Mouse (Mus musculus) midbrain, embryonic 12.5 days (tissue): ENCODE results near the gene Olfr130. TPM values are rescaled to one million over a fixed set of nuclear protein-coding genes. Genes with fewer than 3 reads are reported as not detected.

Experiments
- ATAC-seq: fragments of 200-750 bp; cut with Nextera tagmentation; 2 replicates; pipeline ENCODE4 v1.8.0; 2017; ENCODE audit warnings: low read depth, moderate TSS enrichment, moderate library complexity; ENCODE audit not compliant: low FRiP score
- H3K27ac ChIP-seq: fragments of 300-500 bp; sonication (generic); replicated peaks from 2 replicates; pipeline ENCODE4 v1.5.1; 2016; ENCODE audit warnings: mild to moderate bottlenecking
- H3K27me3 ChIP-seq: fragments of 300-500 bp; sonication (generic); 2 replicates; pipeline ENCODE4 v1.6.1; 2016; ENCODE audit warnings: mild to moderate bottlenecking
- H3K36me3 ChIP-seq: fragments of 300-500 bp; sonication (generic); 2 replicates; pipeline ENCODE4 v1.6.1; 2016
- H3K4me1 ChIP-seq: fragments of 300-500 bp; sonication (generic); 2 replicates; pipeline ENCODE4 v1.6.1; 2016
- H3K4me2 ChIP-seq: fragments of 300-500 bp; sonication (generic); replicated peaks from 2 replicates; pipeline ENCODE4 v1.6.1; 2016; ENCODE audit warnings: mild to moderate bottlenecking, moderate library complexity
- H3K4me3 ChIP-seq: fragments of 300-500 bp; sonication (generic); 2 replicates; pipeline ENCODE4 v1.5.1; 2016; ENCODE audit warnings: mild to moderate bottlenecking
- H3K9ac ChIP-seq: fragments of 300-500 bp; sonication (generic); replicated peaks from 2 replicates; pipeline ENCODE4 v1.6.1; 2016; ENCODE audit warnings: mild to moderate bottlenecking, moderate library complexity
- H3K9me3 ChIP-seq: fragments of 300-500 bp; sonication (generic); 2 replicates; pipeline ENCODE4 v1.6.1; 2016; ENCODE audit warnings: mild to moderate bottlenecking
- WGBS: fragments of 180-500 bp; shearing (Covaris S2); methylation state at CpG from one replicate; pipeline ENCODE4 v1.1.7; 2016; 5-methylcytosine and 5-hydroxymethylcytosine counted together
- polyA plus RNA-seq: library from polyadenylated mRNA; unstranded; fragments of >200 nt; fragmentation: Nextera tagmentation; extraction: Ambion mirVana; gene quantifications from 2 replicates; pipeline ENCODE4 v1.2.1, GENCODE M21; 2016

The Olfr130 gene
- polyA plus RNA-seq = not detected in 2 replicates

DNA sequence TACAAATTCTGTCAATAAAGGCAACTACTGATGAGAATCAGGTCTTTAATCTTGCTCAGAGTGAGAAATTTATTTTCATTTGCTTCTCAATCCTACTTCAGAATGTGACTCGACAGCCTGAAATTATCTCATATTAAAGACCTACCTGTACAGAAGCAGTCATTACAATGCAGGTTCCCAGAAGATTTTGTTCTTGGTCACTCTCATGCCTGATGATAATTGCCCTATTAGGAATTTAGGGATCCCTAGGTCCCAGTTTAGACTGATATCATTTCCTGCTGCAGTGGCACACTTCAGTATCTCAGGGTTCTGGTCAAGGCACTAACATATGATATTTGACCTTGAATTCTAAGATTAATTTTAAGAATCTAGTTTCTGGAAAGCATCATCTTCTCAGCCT lies at the start of gene Olfr130:
Gene Olfr130, plus strand, starts transcription at position 301 of the 400 bp plus-strand sequence.
- Histone ChIP-seq H3K27ac (no peak within 1 kb of the TSS), H3K27me3 (no peaks in the 10 kb centered on the region), H3K9ac (no peak within 1 kb of the TSS), H3K36me3 (no peaks in the 10 kb centered on the region), H3K4me2 (no peak within 1 kb of the TSS), H3K9me3 (no peaks in the 10 kb centered on the region), H3K4me3 (no peak within 1 kb of the TSS), H3K4me1 (no peaks in the 10 kb centered on the region)
- 95% methylated on average over 1 of the region's 1 CpGs for WGBS
- ATAC-seq = no peak

DNA sequence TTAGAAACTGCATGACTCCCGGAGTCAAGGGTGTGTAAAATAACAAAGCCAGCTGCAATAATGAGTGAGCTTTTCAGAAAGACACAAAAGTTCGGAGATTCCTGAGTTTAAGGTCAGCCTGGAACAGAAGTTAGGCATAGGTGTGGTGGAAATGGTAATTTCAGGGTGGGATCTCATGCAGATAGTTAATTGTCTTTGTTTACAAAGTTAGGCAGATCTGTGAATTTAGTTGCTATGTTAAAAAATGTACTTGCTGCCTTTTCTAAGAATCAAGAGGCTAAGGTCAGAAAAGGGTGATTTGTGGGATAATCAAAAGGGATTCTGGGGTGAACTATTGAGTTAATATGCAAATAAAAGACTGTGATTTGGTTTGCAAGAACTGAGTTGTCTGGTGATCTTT lies 47.4 kb upstream of the Olfr130 start:
- no peaks in the 10 kb centered on the region for H3K4me1 ChIP-seq
- no peaks in the 10 kb centered on the region for H3K27me3 ChIP-seq
- no peak overlapping the region for H3K27ac ChIP-seq
- no peak overlapping the region for H3K4me2 ChIP-seq
- no peak for ATAC-seq
- no peaks in the 10 kb centered on the region for H3K36me3 ChIP-seq
- H3K9ac ChIP-seq = no peak overlapping the region
- no peaks in the 10 kb centered on the region for H3K9me3 ChIP-seq
- 84% methylated on average over 2 of the region's 2 CpGs for WGBS
- no peak overlapping the region for H3K4me3 ChIP-seq

DNA sequence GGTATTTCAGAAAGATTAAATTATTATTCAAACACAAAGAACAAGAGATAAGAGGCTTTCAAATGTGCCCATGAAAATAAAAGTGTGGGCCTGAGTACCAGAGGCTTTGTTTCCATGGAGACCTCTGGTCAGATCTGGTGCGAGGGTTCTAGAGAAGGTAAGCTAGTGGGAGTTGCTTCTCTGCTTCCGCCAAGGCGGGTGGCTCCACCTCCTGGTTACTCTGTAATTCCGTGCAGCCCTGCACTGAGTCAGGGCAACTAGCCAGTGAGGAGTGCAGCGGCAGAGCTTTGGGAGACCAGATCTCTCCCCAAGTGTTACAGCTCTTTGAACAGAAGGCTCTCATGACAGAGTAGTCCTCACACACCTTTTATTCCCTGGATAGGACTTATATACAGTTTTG lies 37.4 kb upstream of the Olfr130 start:
- WGBS = 21% methylated on average over 5 of the region's 5 CpGs
- Histone ChIP-seq H3K9ac (no peak overlapping the region), H3K27ac (no peak overlapping the region), H3K27me3 (no peaks in the 10 kb centered on the region), H3K4me3 (no peak overlapping the region), H3K9me3 (no peaks in the 10 kb centered on the region), H3K36me3 (no peaks in the 10 kb centered on the region), H3K4me2 (no peak overlapping the region), H3K4me1 (no peaks in the 10 kb centered on the region)
- ATAC-seq = no peak

DNA sequence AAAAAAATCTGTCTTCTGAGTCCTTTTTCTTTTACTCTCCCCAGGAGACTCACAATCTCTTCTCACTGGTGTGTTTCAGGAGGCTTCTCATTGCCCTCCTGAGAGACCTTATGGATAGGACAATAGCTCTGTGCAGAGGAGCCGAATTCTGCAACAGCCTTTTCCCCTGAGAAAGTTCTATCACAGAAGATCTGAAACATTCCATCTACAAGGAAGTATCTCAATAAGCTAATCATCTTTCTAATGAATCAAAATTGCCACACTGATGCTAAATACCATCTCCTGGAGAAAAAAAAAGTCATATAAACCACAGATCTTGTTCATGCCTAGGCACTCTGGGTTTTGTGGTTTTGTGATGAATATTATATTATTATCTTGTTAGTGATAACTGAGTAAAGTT lies 3.7 kb upstream of the Olfr130 start, which contains the start of gene Olfr129:
Gene Olfr129, minus strand, starts transcription at position 101 of the 400 bp plus-strand sequence.
- 74% methylated on average over 1 of the region's 1 CpGs for WGBS
- no peak within 1 kb of the TSS for H3K4me3 ChIP-seq
- H3K27me3 ChIP-seq = no peaks in the 10 kb centered on the region
- H3K9me3 ChIP-seq = no peaks in the 10 kb centered on the region
- no peaks in the 10 kb centered on the region for H3K4me1 ChIP-seq
- no peak for ATAC-seq
- no peak within 1 kb of the TSS for H3K9ac ChIP-seq
- H3K36me3 ChIP-seq = no peaks in the 10 kb centered on the region
- H3K4me2 ChIP-seq = no peak within 1 kb of the TSS
- no peak within 1 kb of the TSS for H3K27ac ChIP-seq

DNA sequence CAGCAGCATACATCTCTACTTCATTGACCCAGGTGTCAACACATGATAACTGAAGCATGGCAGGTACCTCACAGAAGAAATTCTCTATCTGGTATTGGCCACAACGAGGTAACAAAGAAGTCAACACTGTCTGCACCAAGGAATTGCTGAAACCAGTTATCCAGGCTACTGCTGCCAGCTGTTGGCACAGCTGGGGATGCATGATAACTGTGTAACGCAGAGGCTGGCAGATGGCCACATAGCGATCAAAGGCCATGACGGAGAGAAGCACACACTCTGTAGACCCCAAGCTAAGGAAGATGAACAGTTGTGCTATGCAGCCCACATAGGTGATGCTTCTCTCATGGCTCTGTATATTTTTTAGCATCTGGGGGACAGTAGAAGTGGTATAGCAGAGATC lies 18.6 kb downstream of the Olfr130 start:
- H3K27me3 ChIP-seq = no peaks in the 10 kb centered on the region
- ATAC-seq = no peak
- no peaks in the 10 kb centered on the region for H3K4me1 ChIP-seq
- no peak overlapping the region for H3K4me2 ChIP-seq
- H3K4me3 ChIP-seq = no peak overlapping the region
- H3K27ac ChIP-seq = no peak overlapping the region
- H3K9ac ChIP-seq = no peak overlapping the region
- H3K9me3 ChIP-seq = 0 out of 2 replicates have a peak, but pooled peaks cover 6% of the 10 kb centered on the region
- 87% methylated on average over 4 of the region's 4 CpGs for WGBS
- H3K36me3 ChIP-seq = no peaks in the 10 kb centered on the region

DNA sequence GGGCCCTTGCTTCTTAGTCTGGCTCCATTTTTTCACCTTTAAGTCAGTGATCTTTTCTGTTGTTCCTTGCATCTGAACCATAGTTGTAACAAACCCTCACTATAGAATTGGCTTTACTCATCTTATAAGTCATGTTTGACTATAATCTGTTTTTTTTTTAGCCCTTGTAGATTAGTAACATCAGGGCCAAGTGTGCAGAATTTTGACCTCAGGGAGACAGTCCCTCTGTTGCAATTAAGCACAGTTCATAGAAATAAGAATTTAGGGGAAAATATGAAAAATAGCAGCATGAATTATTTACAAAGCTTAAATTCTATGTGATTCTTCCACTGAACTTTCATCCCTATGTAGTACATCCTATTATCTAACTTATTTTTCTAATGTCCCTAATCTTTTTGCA lies 24.9 kb downstream of the Olfr130 start, which contains the start of gene Olfr131:
Gene Olfr131, minus strand, starts transcription at position 101 of the 400 bp plus-strand sequence.
- no peak within 1 kb of the TSS for H3K27ac ChIP-seq
- no peak for ATAC-seq
- H3K4me2 ChIP-seq = no peak within 1 kb of the TSS
- H3K9me3 ChIP-seq = no peaks in the 10 kb centered on the region
- H3K36me3 ChIP-seq = no peaks in the 10 kb centered on the region
- no peaks in the 10 kb centered on the region for H3K27me3 ChIP-seq
- no peak within 1 kb of the TSS for H3K4me3 ChIP-seq
- no peak within 1 kb of the TSS for H3K9ac ChIP-seq
- no peaks in the 10 kb centered on the region for H3K4me1 ChIP-seq

Other genes starting within 250 kb of the Olfr130 start
- not detected in 2 replicates for gene Olfr125, start 231.0 kb upstream of the Olfr130 start, polyA plus RNA-seq
- gene Olfr126, start 216.4 kb upstream of the Olfr130 start, polyA plus RNA-seq = not detected in 2 replicates
- not detected in 2 replicates for gene Olfr127, start 163.5 kb upstream of the Olfr130 start, polyA plus RNA-seq
- not detected in 2 replicates for gene Olfr128, start 143.4 kb upstream of the Olfr130 start, polyA plus RNA-seq
- not detected in 2 replicates for gene Olfr761, start 110.8 kb upstream of the Olfr130 start, polyA plus RNA-seq
- gene Olfr129, start 3.8 kb upstream of the Olfr130 start, polyA plus RNA-seq = not detected in 2 replicates
- gene Olfr131, start 24.8 kb downstream of the Olfr130 start, polyA plus RNA-seq = not detected in 2 replicates
- not detected in 2 replicates for gene Olfr132, start 70.6 kb downstream of the Olfr130 start, polyA plus RNA-seq
- gene Olfr133, start 81.4 kb downstream of the Olfr130 start, polyA plus RNA-seq = not detected in 2 replicates
- not detected in 2 replicates for gene Olfr134, start 107.5 kb downstream of the Olfr130 start, polyA plus RNA-seq
- not detected in 2 replicates for gene Olfr135, start 140.4 kb downstream of the Olfr130 start, polyA plus RNA-seq
- gene Olfr138, start 197.1 kb downstream of the Olfr130 start, polyA plus RNA-seq = not detected in 2 replicates
- not detected in 2 replicates for gene Olfr137, start 243.6 kb downstream of the Olfr130 start, polyA plus RNA-seq